Mouse (Mus musculus) lung, adult 2 months (tissue): ENCODE measurements at regions not wholly inside any gene's neighbourhood (a gene's known extent, or its start where the extent isn't known, plus 50 kb on each side); places are given as distances from the start of the nearest gene placed in this dataset.

Experiments used
- CTCF ChIP-seq: fragments of 200-500 bp; IDR thresholded peaks from 2 replicates; pipeline ENCODE4 v1.5.1; 2011; ENCODE audit warnings: mild to moderate bottlenecking, low read length, control low read depth; ENCODE audit not compliant: insufficient read depth
- POLR2A ChIP-seq: fragments of 200-500 bp; IDR thresholded peaks from 2 replicates; pipeline ENCODE4 v1.6.1; 2011; ENCODE audit warnings: low read depth, mild to moderate bottlenecking, control low read depth, low read length, borderline replicate concordance; ENCODE audit errors: extremely low read depth

DNA sequence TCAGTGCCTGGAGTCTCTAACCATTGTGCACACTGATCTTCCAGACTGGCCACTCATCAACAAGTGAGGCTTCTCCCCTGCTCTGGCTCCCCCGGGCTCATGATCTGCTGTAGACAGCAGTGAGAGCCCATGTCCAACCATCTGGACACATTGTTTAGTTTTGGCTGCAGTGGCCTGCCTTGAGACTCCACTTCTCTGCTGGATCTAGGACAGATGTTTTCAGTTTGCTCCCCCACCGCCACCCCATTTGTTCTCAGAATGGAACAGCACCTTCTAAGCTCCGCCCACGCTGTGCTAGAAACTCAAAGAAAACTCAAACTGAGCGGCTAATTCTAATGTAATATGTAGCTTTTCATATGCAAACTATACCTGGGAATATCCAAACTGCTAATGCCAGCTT, 108.8 kb downstream of the Rbm46 start:
- TF ChIP-seq CTCF (no peak), POLR2A (no peak)
